Mouse (Mus musculus) hindbrain, embryonic 16.5 days (tissue): ENCODE measurements around the gene Pdha2. TPM values are rescaled to one million over a fixed set of nuclear protein-coding genes. Genes with fewer than 3 reads are reported as not detected.

Source experiments
- ATAC-seq: fragments of 200-750 bp; cut with Nextera tagmentation; 2 replicates; pipeline ENCODE4 v1.8.0; 2017; ENCODE audit warnings: moderate TSS enrichment, moderate library complexity
- H3K27ac ChIP-seq: fragments of 300-500 bp; sonication (generic); 2 replicates; pipeline ENCODE4 v1.5.1; 2014; ENCODE audit warnings: low read depth, mild to moderate bottlenecking, control low read depth, low read length, moderate library complexity
- H3K27me3 ChIP-seq: fragments of 300-500 bp; sonication (generic); replicated peaks from 2 replicates; pipeline ENCODE4 v1.6.1; 2014; ENCODE audit warnings: low read length; ENCODE audit not compliant: control insufficient read depth, insufficient read depth
- H3K36me3 ChIP-seq: fragments of 300-500 bp; sonication (generic); 2 replicates; pipeline ENCODE4 v1.6.1; 2014; ENCODE audit warnings: mild to moderate bottlenecking, low read length, moderate library complexity, mixed read lengths; ENCODE audit not compliant: control insufficient read depth, insufficient read depth
- H3K4me1 ChIP-seq: fragments of 300-500 bp; sonication (generic); 2 replicates; pipeline ENCODE4 v1.6.1; 2014; ENCODE audit warnings: low read depth, low read length; ENCODE audit not compliant: control insufficient read depth, insufficient read depth
- H3K4me2 ChIP-seq: fragments of 300-500 bp; sonication (generic); 2 replicates; pipeline ENCODE4 v1.6.1; 2014; ENCODE audit warnings: mild to moderate bottlenecking, low read length, control low read depth, moderate library complexity
- H3K4me3 ChIP-seq: fragments of 300-500 bp; sonication (generic); 2 replicates; pipeline ENCODE4 v1.5.1; 2014; ENCODE audit warnings: mild to moderate bottlenecking, low read length, control low read depth, moderate library complexity
- H3K9ac ChIP-seq: fragments of 300-500 bp; sonication (generic); 2 replicates; pipeline ENCODE4 v1.6.1; 2014; ENCODE audit warnings: low read depth, mild to moderate bottlenecking, control low read depth, low read length, moderate library complexity
- H3K9me3 ChIP-seq: fragments of 300-500 bp; sonication (generic); 2 replicates; pipeline ENCODE4 v1.6.1; 2014; ENCODE audit warnings: mild to moderate bottlenecking, low read length, moderate library complexity; ENCODE audit not compliant: control insufficient read depth
- WGBS: fragments of 180-500 bp; shearing (Covaris S2); extraction: QIAGEN DNeasy Blood & Tissue Kit; methylation state at CpG from one replicate; pipeline ENCODE4 v1.1.7; 2014; 5-methylcytosine and 5-hydroxymethylcytosine counted together
- polyA plus RNA-seq: library from polyadenylated mRNA; unstranded; fragments of >200 nt; fragmentation: Nextera tagmentation; extraction: Ambion mirVana; gene quantifications from 2 replicates; pipeline ENCODE4 v1.2.1, GENCODE M21; 2015

Pdha2 gene
- polyA plus RNA-seq, 1 experiment from 2014 or later = not detected

GRCm38 (mm10) chr3:141214789-141215188, 2.6 kb upstream of the Pdha2 start:
- Histone ChIP-seq H3K4me2 (no peak overlapping the region), H3K4me1 (no peaks in the 10 kb centered on the region), H3K36me3 (no peaks in the 10 kb centered on the region), H3K27me3 (no peaks in the 10 kb centered on the region), H3K27ac (no peak overlapping the region), H3K4me3 (no peak overlapping the region), H3K9me3 (peaks cover 4% of the 10 kb centered on the region), H3K9ac (no peak overlapping the region)
- WGBS = 53% methylated on average over 2 of the region's 2 CpGs
- no peak for ATAC-seq

- Histone ChIP-seq H3K4me3 (no peak overlapping the region), H3K27ac (no peak overlapping the region), H3K4me1 (no peaks in the 10 kb centered on the region), H3K27me3 (no peaks in the 10 kb centered on the region), H3K4me2 (no peak overlapping the region), H3K36me3 (no peaks in the 10 kb centered on the region), H3K9ac (no peak overlapping the region), H3K9me3 (peaks cover 4% of the 10 kb centered on the region)
- no peak for ATAC-seq
Observed at GRCm38 (mm10) chr3:141214197-141214596, 2.0 kb upstream of the Pdha2 start.

GRCm38 (mm10) chr3:141211644-141212043, 511 bp downstream of the Pdha2 start:
- Histone ChIP-seq H3K4me1 (no peaks in the 10 kb centered on the region), H3K9me3 (peaks cover 4% of the 10 kb centered on the region), H3K9ac (no peak overlapping the region), H3K36me3 (no peaks in the 10 kb centered on the region), H3K4me2 (no peak overlapping the region), H3K4me3 (no peak overlapping the region), H3K27ac (no peak overlapping the region), H3K27me3 (no peaks in the 10 kb centered on the region)
- 97% methylated on average over 17 of the region's 17 CpGs for whole genome bisulfite sequencing
- no peak for ATAC-seq

- no peak overlapping the region for H3K4me3 ChIP-seq
- WGBS = 83% methylated on average over 2 of the region's 2 CpGs
Observed at GRCm38 (mm10) chr3:141201766-141202165, 10.4 kb downstream of the Pdha2 start.

GRCm38 (mm10) chr3:141197308-141197861, 14.8 kb downstream of the Pdha2 start:
- no peaks in the 10 kb centered on the region for H3K36me3 ChIP-seq
- 46% methylated on average over 4 of the region's 4 CpGs for WGBS

More at GRCm38 (mm10) chr3:141201766-141202165, 10.4 kb downstream of the Pdha2 start:
- no peaks in the 10 kb centered on the region for H3K27me3 ChIP-seq
- ATAC-seq = no peak
- no peak overlapping the region for H3K27ac ChIP-seq
- no peaks in the 10 kb centered on the region for H3K9me3 ChIP-seq
- no peak overlapping the region for H3K4me2 ChIP-seq
- no peaks in the 10 kb centered on the region for H3K4me1 ChIP-seq
- no peaks in the 10 kb centered on the region for H3K36me3 ChIP-seq
- no peak overlapping the region for H3K9ac ChIP-seq

GRCm38 (mm10) chr3:141191653-141192052, 20.5 kb downstream of the Pdha2 start:
- no peaks in the 10 kb centered on the region for H3K36me3 ChIP-seq
- no peak overlapping the region for H3K4me3 ChIP-seq
- no peaks in the 10 kb centered on the region for H3K27me3 ChIP-seq
- WGBS = 54% methylated on average over 3 of the region's 3 CpGs
- H3K9me3 ChIP-seq = no peaks in the 10 kb centered on the region
- H3K4me2 ChIP-seq = no peak overlapping the region
- no peaks in the 10 kb centered on the region for H3K4me1 ChIP-seq
- ATAC-seq = no peak
- H3K9ac ChIP-seq = no peak overlapping the region
- H3K27ac ChIP-seq = no peak overlapping the region

More at GRCm38 (mm10) chr3:141197308-141197861, 14.8 kb downstream of the Pdha2 start:
- no peaks in the 10 kb centered on the region for H3K27me3 ChIP-seq
- H3K9me3 ChIP-seq = no peaks in the 10 kb centered on the region
- ATAC-seq = peak; percentile 67; the same call in 1 of the 2 replicates
- H3K9ac ChIP-seq = no peak overlapping the region
- H3K4me3 ChIP-seq = no peak overlapping the region
- no peak overlapping the region for H3K27ac ChIP-seq
- H3K4me2 ChIP-seq = no peak overlapping the region
- H3K4me1 ChIP-seq = no peaks in the 10 kb centered on the region

GRCm38 (mm10) chr3:141190429-141190828, 21.7 kb downstream of the Pdha2 start:
- 51% methylated on average over 4 of the region's 4 CpGs for WGBS
- no peaks in the 10 kb centered on the region for H3K4me1 ChIP-seq
- no peaks in the 10 kb centered on the region for H3K36me3 ChIP-seq
- ATAC-seq = no peak
- H3K4me3 ChIP-seq = no peak overlapping the region
- H3K9me3 ChIP-seq = no peaks in the 10 kb centered on the region
- no peak overlapping the region for H3K4me2 ChIP-seq
- H3K27ac ChIP-seq = no peak overlapping the region
- no peak overlapping the region for H3K9ac ChIP-seq
- H3K27me3 ChIP-seq = no peaks in the 10 kb centered on the region

- Histone ChIP-seq H3K27ac (no peak overlapping the region), H3K27me3 (no peaks in the 10 kb centered on the region), H3K9me3 (no peaks in the 10 kb centered on the region), H3K9ac (no peak overlapping the region), H3K4me2 (no peak overlapping the region), H3K4me1 (no peaks in the 10 kb centered on the region), H3K4me3 (no peak overlapping the region), H3K36me3 (no peaks in the 10 kb centered on the region)
- ATAC-seq = no peak
Observed at GRCm38 (mm10) chr3:141160986-141161385, 51.2 kb downstream of the Pdha2 start.
